Mouse (Mus musculus) ES-E14 (cell line): ENCODE measurements around the gene Lin28a. TPM values are rescaled to one million over a fixed set of nuclear protein-coding genes. Genes with fewer than 3 reads are reported as not detected.
A peak's percentile ranks its signal among the peaks of the same experiment; 100 is the strongest.

Experiments
- DNase-seq: peaks from one replicate; pipeline ENCODE4 v3.0.0-alpha.2; 2013; ENCODE audit warnings: low read depth, low spot score
- H3K27ac ChIP-seq: 2 replicates; pipeline ENCODE4 v1.5.1; 2012; ENCODE audit warnings: low read depth, mild to moderate bottlenecking, low read length, moderate library complexity, mixed read lengths; ENCODE audit not compliant: poor library complexity, insufficient read depth, severe bottlenecking
- H3K36me3 ChIP-seq: 2 replicates; pipeline ENCODE4 v1.6.1; 2012; ENCODE audit warnings: mild to moderate bottlenecking, low read length, moderate library complexity, mixed read lengths; ENCODE audit not compliant: control insufficient read depth, poor library complexity, insufficient read depth, severe bottlenecking
- H3K4me1 ChIP-seq, 2 experiments: fragments of 150-350 bp in 1 of 2; sonication (generic) in 1 of 2; 2 replicates each; pipeline ENCODE4 v1.6.1; 2012; ENCODE audit warnings: low read length in 2 of 2, mild to moderate bottlenecking in 1 of 2, mixed read lengths in 1 of 2; ENCODE audit not compliant: control insufficient read depth in 2 of 2, insufficient read depth in 2 of 2, poor library complexity in 1 of 2
- H3K4me3 ChIP-seq, 2 experiments: fragments of 150-350 bp in 1 of 2; sonication (generic) in 1 of 2; 2 replicates each; pipeline ENCODE4 v1.5.1; 2012; ENCODE audit warnings: low read length in 2 of 2, low read depth in 1 of 2, mild to moderate bottlenecking in 1 of 2, mixed read lengths in 1 of 2; ENCODE audit not compliant: insufficient read depth in 1 of 2, poor library complexity in 1 of 2, severe bottlenecking in 1 of 2
- H3K9ac ChIP-seq: 2 replicates; pipeline ENCODE4 v1.6.1; 2012; ENCODE audit warnings: low read depth, mild to moderate bottlenecking, low read length, mixed read lengths; ENCODE audit not compliant: poor library complexity, insufficient read depth, severe bottlenecking
- H3K9me3 ChIP-seq: fragments of 150-350 bp; sonication (generic); 2 replicates; pipeline ENCODE4 v1.6.1; 2012; ENCODE audit warnings: low read depth, mild to moderate bottlenecking, low read length; ENCODE audit not compliant: control insufficient read depth, insufficient read depth
- CHD2 ChIP-seq: IDR thresholded peaks from 2 replicates; pipeline ENCODE4 v1.6.1; 2014; ENCODE audit warnings: mild to moderate bottlenecking, low read depth, low read length, inconsistent platforms
- HCFC1 ChIP-seq: IDR thresholded peaks from 2 replicates; pipeline ENCODE4 v1.6.1; 2012; ENCODE audit warnings: low read length, inconsistent platforms, borderline replicate concordance; ENCODE audit not compliant: insufficient read depth
- MAFK ChIP-seq: IDR thresholded peaks from 2 replicates; pipeline ENCODE4 v1.6.1; 2014; ENCODE audit warnings: mild to moderate bottlenecking, low read depth, low read length, inconsistent platforms; ENCODE audit not compliant: insufficient read depth
- ZC3H11A ChIP-seq: IDR thresholded peaks from 2 replicates; pipeline ENCODE4 v1.6.1; 2012; ENCODE audit warnings: low read depth, mild to moderate bottlenecking, inconsistent platforms, low read length, borderline replicate concordance
- ZNF384 ChIP-seq: IDR thresholded peaks from 2 replicates; pipeline ENCODE4 v1.6.1; 2012; ENCODE audit warnings: low read depth, low read length, inconsistent platforms
- in situ Hi-C, 2 experiments: fragments of 600-800 bp; cut with MboI; formaldehyde crosslinking; loops; one replicate each; pipeline ENCODE4 v1.15.1; 2025; ENCODE audit warnings: low sequenced_read_pairs in 2 of 2, inconsistent platforms in 1 of 2; ENCODE audit not compliant: unreplicated experiment in 2 of 2
- total RNA-seq: library from RNA; depleted of rRNA; stranded (reverse); fragments of 300-350 nt; gene quantifications from 2 replicates; pipeline ENCODE4 v1.2.3, GENCODE M21; 2012

Lin28a gene
- total RNA-seq, 1 experiment: 134 TPM

DNA sequence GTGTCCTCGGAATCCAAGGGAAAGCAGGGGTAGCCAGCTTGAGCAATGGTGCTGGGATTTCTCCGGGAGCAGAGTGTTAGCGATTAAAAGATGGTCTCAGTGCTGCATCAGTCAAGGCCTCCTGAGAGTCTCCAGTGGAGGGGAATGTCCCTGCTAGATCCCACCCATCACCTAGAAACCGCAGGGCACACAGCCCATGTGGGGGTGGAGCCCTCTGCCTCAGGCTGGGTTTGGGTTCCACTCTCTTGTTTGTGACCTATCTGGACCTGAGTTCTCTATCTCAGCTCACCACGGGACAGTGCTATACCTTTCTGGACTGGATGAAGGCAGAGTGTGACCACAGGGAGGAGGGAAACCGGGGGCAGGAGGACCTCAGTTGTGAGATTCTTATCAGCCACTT, 40.3 kb upstream of the Lin28a start:
- H3K9me3 ChIP-seq: no peaks in the 10 kb centered on the region
- H3K27ac ChIP-seq: no peak overlapping the region
- no peak overlapping the region; the same call in 1 of the 2 replicates for H3K9ac ChIP-seq
- peaks cover 6 to 26% of the 10 kb centered on the region in 2 experiments for H3K4me1 ChIP-seq
- no peak for DNase-seq
- in situ Hi-C loops: no loop called here
- H3K36me3 ChIP-seq: no peaks in the 10 kb centered on the region
- no peak for TF ChIP-seq ZC3H11A
- peak overlapping the region; percentile 17 to 50; a peak in 3 of 4 replicates for H3K4me3 ChIP-seq

DNA sequence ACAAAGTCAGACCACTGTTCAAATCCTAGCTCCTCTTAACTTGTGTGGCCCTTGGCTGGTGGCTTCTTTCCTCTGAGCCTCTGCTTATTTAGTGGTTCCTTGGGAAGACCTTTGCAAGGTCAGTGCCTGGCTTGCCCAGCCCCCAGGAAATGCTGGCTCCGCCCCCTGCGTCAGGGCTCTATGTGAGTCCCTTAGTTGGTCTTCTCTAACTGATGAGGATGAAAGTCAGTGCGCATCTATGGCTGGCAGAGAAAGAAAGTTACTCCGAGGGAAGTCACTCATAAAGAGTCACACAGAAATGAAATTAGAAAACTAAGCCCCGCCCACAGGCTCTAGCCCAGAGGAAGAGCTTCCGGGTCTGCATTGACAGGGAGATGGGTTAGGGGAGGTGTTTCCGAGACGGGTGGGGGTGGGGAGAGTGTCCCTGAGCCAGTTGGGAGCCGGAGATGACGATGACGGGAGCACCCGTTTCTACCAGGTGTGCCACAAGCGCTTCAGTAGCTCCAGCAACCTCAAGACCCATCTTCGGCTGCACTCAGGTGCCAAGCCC, 39.6 kb upstream of the Lin28a start:
- H3K4me1 ChIP-seq: peaks cover 6 to 26% of the 10 kb centered on the region in 2 experiments
- no peak overlapping the region for H3K27ac ChIP-seq
- no peaks in the 10 kb centered on the region for H3K36me3 ChIP-seq
- in situ Hi-C loops: no loop called here
- no peaks in the 10 kb centered on the region for H3K9me3 ChIP-seq
- no peak overlapping the region; the same call in 1 of the 2 replicates for H3K9ac ChIP-seq
- DNase-seq: no peak
- TF ChIP-seq CHD2 (no peak), ZC3H11A (no peak), ZNF384 (no peak), HCFC1 (no peak), MAFK (no peak)
- peak overlapping the region; percentile 17 to 50; a peak in 3 of 4 replicates for H3K4me3 ChIP-seq

DNA sequence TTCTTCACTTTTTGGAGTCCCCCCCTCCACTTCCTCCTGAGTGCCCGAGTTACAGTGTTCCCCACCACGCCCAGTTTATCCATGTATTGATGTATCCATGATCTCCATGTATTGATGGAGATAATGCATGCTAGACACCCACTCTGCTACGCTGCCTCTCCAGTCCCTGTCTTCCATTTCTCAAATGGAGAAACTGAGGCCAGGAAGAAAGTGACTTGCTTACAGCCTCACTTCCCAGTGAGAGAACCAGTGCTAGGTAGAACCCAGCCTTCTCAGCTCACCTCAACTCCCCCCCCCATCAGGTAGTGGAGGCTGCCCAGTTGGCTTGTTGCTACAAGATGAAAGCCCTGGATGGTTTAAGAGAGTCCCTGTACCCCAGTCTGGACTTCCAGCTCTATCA, 34.9 kb upstream of the Lin28a start, which contains the start of gene Zfp683:
TSS of gene Zfp683 (plus strand) at position 301 of the 400 bp plus-strand sequence.
- H3K9me3 ChIP-seq: no peaks in the 10 kb centered on the region
- H3K4me1 ChIP-seq: peaks cover 2 to 3% of the 10 kb centered on the region in 2 experiments
- no peak within 1 kb of the TSS for H3K9ac ChIP-seq
- TF ChIP-seq ZNF384: no peak
- in situ Hi-C loops: no loop called here
- H3K4me3 ChIP-seq: no peak within 1 kb of the TSS
- no peak within 1 kb of the TSS for H3K27ac ChIP-seq
- no peaks in the 10 kb centered on the region for H3K36me3 ChIP-seq
- no peak for DNase-seq

DNA sequence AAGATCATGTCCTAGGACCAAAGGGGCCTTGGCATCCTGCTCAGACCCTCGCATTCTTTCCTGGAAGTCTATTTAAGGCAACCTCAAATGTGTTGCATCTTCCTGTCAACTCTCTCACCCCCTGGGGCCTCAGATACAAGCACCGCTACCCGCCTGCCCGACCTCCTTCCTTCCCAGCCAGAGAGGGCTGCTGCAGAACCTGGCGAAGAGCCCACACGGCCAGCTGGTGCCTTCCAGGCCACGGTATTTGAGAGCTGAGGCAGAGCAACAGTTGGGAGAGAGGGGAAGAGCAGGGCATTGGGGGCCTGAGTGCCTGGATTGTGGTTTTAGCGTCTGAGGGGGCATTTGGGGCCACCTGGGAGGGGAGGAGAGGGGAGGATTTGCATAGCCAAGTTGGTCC, 33.9 kb upstream of the Lin28a start:
- in situ Hi-C loops: no loop called here
- no peak for TF ChIP-seq ZC3H11A
- no peak for TF ChIP-seq ZNF384
- no peak for TF ChIP-seq MAFK
- no peak for TF ChIP-seq HCFC1
- no peak for TF ChIP-seq CHD2
- H3K9ac ChIP-seq: no peak overlapping the region

DNA sequence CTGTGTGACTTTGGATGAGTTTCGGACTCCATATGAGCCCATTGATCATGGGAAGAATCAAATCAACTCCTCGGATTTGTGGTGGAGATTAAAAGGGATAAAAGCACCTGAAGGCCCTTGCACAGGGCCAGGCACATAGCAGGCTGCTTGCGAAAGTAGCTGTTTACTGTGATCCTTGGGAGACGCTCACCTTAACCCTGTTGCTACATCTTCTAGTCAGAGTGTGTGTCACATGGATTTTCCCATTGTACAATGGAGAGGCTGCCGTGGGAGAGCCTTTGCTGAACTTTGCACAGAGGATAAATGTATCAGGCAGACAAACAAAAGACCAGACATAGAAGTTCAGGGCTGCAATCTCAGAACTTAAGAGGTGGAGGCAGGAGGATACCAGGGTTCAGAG, 33.3 kb upstream of the Lin28a start:
- TF ChIP-seq ZC3H11A (no peak), CHD2 (no peak), HCFC1 (no peak), MAFK (no peak), ZNF384 (no peak)
- in situ Hi-C loops: no loop called here
- no peaks in the 10 kb centered on the region; a peak in 1 of 4 replicates for H3K4me1 ChIP-seq
- no peaks in the 10 kb centered on the region for H3K9me3 ChIP-seq
- H3K9ac ChIP-seq: no peak overlapping the region
- no peaks in the 10 kb centered on the region for H3K36me3 ChIP-seq
- no peak overlapping the region for H3K27ac ChIP-seq
- H3K4me3 ChIP-seq: no peak overlapping the region
- no peak for DNase-seq

More for the DNA sequence above, 33.9 kb upstream of the Lin28a start:
- H3K4me3 ChIP-seq: no peak overlapping the region
- DNase-seq: no peak
- H3K36me3 ChIP-seq: no peaks in the 10 kb centered on the region
- H3K9me3 ChIP-seq: no peaks in the 10 kb centered on the region
- H3K4me1 ChIP-seq: no peaks in the 10 kb centered on the region; a peak in 1 of 4 replicates
- no peak overlapping the region for H3K27ac ChIP-seq
